Mouse (Mus musculus) forebrain, embryonic 11.5 days (tissue): ENCODE data around the gene Gm17545. TPM values are rescaled to one million over a fixed set of nuclear protein-coding genes. Genes with fewer than 3 reads are reported as not detected.

Experiments
- ATAC-seq: fragments of 200-750 bp; cut with Nextera tagmentation; replicated peaks from 2 replicates; pipeline ENCODE4 v1.8.0; 2017; ENCODE audit warnings: moderate TSS enrichment; ENCODE audit not compliant: low FRiP score
- DNase-seq: peaks from one replicate; pipeline ENCODE4 v3.0.0-alpha.2; 2017; ENCODE audit warnings: low spot score
- H3K27ac ChIP-seq: fragments of 300-500 bp; sonication (generic); 2 replicates; pipeline ENCODE4 v1.5.1; 2014; ENCODE audit warnings: low read depth, low read length
- H3K27me3 ChIP-seq: fragments of 300-500 bp; sonication (generic); 2 replicates; pipeline ENCODE4 v1.6.1; 2014; ENCODE audit warnings: mild to moderate bottlenecking, low read length, mixed read lengths; ENCODE audit not compliant: control insufficient read depth, insufficient read depth
- H3K36me3 ChIP-seq: fragments of 300-500 bp; sonication (generic); 2 replicates; pipeline ENCODE4 v1.6.1; 2014; ENCODE audit warnings: mild to moderate bottlenecking, low read length, moderate library complexity, mixed read lengths; ENCODE audit not compliant: control insufficient read depth, insufficient read depth
- H3K4me1 ChIP-seq: fragments of 300-500 bp; sonication (generic); replicated peaks from 2 replicates; pipeline ENCODE4 v1.6.1; 2014; ENCODE audit warnings: low read length, mixed read lengths; ENCODE audit not compliant: control insufficient read depth, insufficient read depth
- H3K4me2 ChIP-seq: fragments of 300-500 bp; sonication (generic); 2 replicates; pipeline ENCODE4 v1.6.1; 2014; ENCODE audit warnings: low read depth, mild to moderate bottlenecking, low read length, moderate library complexity, mixed read lengths; ENCODE audit not compliant: severe bottlenecking
- H3K4me3 ChIP-seq: fragments of 300-500 bp; sonication (generic); 2 replicates; pipeline ENCODE4 v1.5.1; 2014; ENCODE audit warnings: low read depth, low read length
- H3K9ac ChIP-seq: fragments of 300-500 bp; sonication (generic); 2 replicates; pipeline ENCODE4 v1.6.1; 2014; ENCODE audit warnings: low read length
- H3K9me3 ChIP-seq: fragments of 300-500 bp; sonication (generic); 2 replicates; pipeline ENCODE4 v1.6.1; 2016; ENCODE audit warnings: low read length, mixed read lengths; ENCODE audit not compliant: control insufficient read depth
- WGBS: fragments of 180-500 bp; shearing (Covaris S2); extraction: QIAGEN DNeasy Blood & Tissue Kit; methylation state at CpG from one replicate; pipeline ENCODE4 v1.1.7; 2014; 5-methylcytosine and 5-hydroxymethylcytosine counted together
- polyA plus RNA-seq: library from polyadenylated mRNA; unstranded; fragments of >200 nt; fragmentation: Nextera tagmentation; extraction: Ambion mirVana; gene quantifications from 2 replicates; pipeline ENCODE4 v1.2.1, GENCODE M21; 2014

The Gm17545 gene
- polyA plus RNA-seq, 1 experiment from 2014 or later: not detected

DNA sequence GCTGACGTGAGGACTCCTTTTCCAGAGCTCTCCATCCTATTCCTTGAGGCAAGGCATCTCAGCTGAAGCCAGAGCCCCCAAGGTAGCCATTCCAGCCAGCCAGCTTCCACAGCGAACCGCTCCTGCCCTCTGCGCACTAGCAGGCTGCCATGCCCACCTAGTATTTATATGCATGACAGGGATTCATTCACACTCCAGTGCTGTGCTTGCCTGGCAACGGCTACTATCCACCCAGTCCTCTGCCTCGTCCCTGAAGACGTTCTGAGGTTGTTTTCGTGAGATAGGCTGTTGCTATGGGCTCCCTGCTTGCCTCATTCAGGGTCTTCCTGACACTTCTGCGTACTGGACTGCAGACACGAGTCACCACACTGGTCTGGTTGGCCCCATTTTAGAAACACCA lies 1.4 kb upstream of the Gm17545 start:
- Histone ChIP-seq H3K4me1 (no peaks in the 10 kb centered on the region), H3K9me3 (no peaks in the 10 kb centered on the region), H3K4me3 (no peak overlapping the region), H3K9ac (no peak overlapping the region), H3K4me2 (no peak overlapping the region), H3K36me3 (peaks cover 8% of the 10 kb centered on the region; the same call in 1 of the 2 replicates), H3K27me3 (no peaks in the 10 kb centered on the region), H3K27ac (no peak overlapping the region)
- WGBS: 87% methylated on average over 10 of the region's 10 CpGs
- DNase-seq (no peak), ATAC-seq (no peak)

DNA sequence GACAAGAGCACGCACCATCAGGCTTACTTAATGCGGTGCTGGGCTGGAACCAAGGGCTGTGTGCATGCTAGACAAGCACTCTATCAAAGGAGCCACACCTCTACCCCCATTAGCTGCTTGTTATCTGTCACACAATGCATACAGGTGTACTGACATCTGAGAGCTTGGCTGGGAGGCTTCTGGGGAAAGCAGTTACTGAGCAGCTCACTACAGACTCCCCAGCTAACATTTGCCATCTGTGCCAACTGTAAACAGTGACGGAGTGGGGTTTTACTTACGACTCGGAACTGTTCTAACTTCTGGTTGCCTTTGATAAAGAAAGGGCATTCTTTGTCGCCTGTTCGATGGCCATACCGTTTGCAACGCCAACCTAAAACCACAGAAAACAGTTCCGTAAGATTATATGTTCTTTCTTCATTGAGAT lies 577 bp upstream of the Gm17545 start:
- DNase-seq (no peak), ATAC-seq (no peak)
- no peak overlapping the region for H3K4me3 ChIP-seq
- no peaks in the 10 kb centered on the region for H3K27me3 ChIP-seq
- no peak overlapping the region for H3K9ac ChIP-seq
- no peaks in the 10 kb centered on the region for H3K9me3 ChIP-seq
- no peaks in the 10 kb centered on the region for H3K4me1 ChIP-seq
- no peak overlapping the region for H3K4me2 ChIP-seq
- H3K36me3 ChIP-seq: peaks cover 8% of the 10 kb centered on the region; the same call in 1 of the 2 replicates
- no peak overlapping the region for H3K27ac ChIP-seq
- 96% methylated on average over 10 of the region's 10 CpGs for WGBS

DNA sequence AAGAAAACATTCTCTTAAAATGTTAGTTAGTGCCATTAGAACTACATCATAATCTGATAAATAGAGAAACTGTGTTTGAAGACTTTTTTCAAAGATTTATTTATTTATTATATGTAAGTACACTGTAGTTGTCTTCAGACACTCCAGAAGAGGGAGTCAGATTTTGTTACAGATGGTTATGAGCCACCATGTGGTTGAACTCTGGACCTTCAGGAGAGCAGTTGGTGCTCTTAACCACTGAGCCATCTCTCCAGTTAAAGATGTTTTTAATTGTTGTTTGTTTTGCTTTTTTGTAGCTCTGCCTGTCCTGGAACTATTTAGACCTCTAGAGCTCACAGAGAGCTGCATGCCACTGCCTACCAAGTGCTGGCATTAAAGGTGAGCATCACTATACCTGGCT lies 951 bp downstream of the Gm17545 start:
- H3K9ac ChIP-seq: no peak overlapping the region
- no peaks in the 10 kb centered on the region for H3K27me3 ChIP-seq
- no peak overlapping the region for H3K4me3 ChIP-seq
- H3K36me3 ChIP-seq: peaks cover 8% of the 10 kb centered on the region; the same call in 1 of the 2 replicates
- no peaks in the 10 kb centered on the region for H3K4me1 ChIP-seq
- H3K27ac ChIP-seq: no peak overlapping the region
- no peak for ATAC-seq
- no peaks in the 10 kb centered on the region for H3K9me3 ChIP-seq
- H3K4me2 ChIP-seq: no peak overlapping the region
- no peak for DNase-seq

DNA sequence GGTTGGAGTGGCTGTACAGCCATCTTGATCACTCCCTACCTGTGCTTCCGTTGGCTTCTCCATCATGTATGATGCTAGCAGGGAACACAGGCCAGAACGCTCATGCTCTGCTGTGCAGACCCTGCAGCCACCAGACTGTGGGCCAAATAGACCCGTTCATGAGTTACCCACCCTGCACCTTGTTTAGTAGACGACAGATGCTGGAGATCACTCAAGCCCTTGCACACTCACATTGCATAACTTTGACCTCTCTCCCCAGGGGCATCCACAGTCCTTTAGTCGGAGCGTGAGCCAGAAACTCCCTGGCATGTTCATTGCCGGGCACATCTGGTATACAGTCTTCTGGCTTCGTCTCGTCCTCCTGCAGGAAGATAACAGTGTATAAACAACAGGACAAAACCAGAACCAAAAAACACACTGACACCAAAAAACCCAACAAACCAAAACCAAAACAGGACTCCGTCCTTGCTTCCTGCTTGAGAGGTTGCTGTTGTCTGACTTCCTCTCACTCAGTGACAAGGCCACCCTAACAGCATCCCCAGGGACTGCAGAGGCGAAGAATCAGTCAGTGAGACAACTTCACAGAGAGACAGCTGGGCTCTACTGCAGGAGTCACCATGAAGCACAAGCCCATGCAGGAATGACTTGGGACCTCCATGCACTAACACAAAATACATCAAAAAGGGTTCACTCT lies 3.2 kb downstream of the Gm17545 start:
- DNase-seq (no peak), ATAC-seq (no peak)
- Histone ChIP-seq H3K27me3 (no peaks in the 10 kb centered on the region), H3K4me3 (no peak overlapping the region), H3K9me3 (no peaks in the 10 kb centered on the region), H3K36me3 (peaks cover 8% of the 10 kb centered on the region; the same call in 1 of the 2 replicates), H3K4me2 (no peak overlapping the region), H3K4me1 (no peaks in the 10 kb centered on the region), H3K9ac (no peak overlapping the region), H3K27ac (no peak overlapping the region)
- 93% methylated on average over 11 of the region's 11 CpGs for WGBS

DNA sequence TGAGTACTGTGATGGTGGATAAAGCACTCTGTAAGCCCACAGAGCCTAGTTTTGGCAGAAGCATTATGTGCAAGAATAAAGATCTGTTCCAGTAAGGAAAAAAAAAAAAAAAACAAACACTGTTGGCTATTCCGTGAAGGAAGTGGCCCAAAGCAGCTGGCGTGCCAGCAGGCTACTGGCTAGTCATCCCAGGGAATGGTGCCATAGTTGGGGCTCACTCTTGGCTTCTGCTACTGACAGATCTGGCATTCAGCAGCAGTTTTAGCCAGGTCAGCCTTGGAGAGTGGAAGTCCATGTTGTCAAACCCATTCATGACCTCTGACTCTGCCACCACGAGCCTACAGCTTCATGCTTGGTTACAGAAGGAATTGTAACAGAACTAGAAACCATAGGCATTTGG lies 7.9 kb downstream of the Gm17545 start:
- Histone ChIP-seq H3K4me3 (no peak overlapping the region), H3K27me3 (no peaks in the 10 kb centered on the region), H3K4me2 (no peak overlapping the region), H3K9ac (no peak overlapping the region), H3K27ac (no peak overlapping the region), H3K9me3 (no peaks in the 10 kb centered on the region), H3K36me3 (no peaks in the 10 kb centered on the region; the same call in 1 of the 2 replicates), H3K4me1 (no peaks in the 10 kb centered on the region)
- 94% methylated on average over 3 of the region's 3 CpGs for WGBS
- DNase-seq: no peak
- no peak for ATAC-seq

DNA sequence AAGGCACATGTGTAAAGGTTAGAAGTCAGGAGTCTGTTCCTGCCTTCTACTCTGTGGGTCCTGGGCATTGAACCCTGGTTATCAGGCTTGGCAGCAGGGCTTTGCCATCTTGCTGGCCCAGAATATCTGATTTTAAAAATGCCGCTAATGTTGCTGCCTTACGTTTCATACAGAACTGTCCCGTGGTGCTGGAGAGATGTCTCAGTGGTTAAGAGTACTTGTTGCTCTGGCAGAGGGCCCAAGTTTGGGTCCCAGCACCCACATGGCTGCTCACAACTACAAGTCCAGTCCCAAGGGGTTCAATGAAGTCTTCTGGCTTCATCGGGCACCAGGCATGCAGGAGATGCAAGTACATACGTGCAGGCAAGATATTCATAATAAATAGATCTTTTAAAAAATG lies 12.1 kb downstream of the Gm17545 start:
- H3K9ac ChIP-seq: no peak overlapping the region
- no peaks in the 10 kb centered on the region for H3K27me3 ChIP-seq
- no peak overlapping the region for H3K4me2 ChIP-seq
- 97% methylated on average over 5 of the region's 5 CpGs for WGBS
- H3K27ac ChIP-seq: no peak overlapping the region
- H3K4me3 ChIP-seq: no peak overlapping the region
- no peaks in the 10 kb centered on the region for H3K9me3 ChIP-seq
- DNase-seq (no peak), ATAC-seq (no peak)
- H3K4me1 ChIP-seq: peaks cover 2% of the 10 kb centered on the region; the same call in 1 of the 2 replicates
- no peaks in the 10 kb centered on the region for H3K36me3 ChIP-seq

DNA sequence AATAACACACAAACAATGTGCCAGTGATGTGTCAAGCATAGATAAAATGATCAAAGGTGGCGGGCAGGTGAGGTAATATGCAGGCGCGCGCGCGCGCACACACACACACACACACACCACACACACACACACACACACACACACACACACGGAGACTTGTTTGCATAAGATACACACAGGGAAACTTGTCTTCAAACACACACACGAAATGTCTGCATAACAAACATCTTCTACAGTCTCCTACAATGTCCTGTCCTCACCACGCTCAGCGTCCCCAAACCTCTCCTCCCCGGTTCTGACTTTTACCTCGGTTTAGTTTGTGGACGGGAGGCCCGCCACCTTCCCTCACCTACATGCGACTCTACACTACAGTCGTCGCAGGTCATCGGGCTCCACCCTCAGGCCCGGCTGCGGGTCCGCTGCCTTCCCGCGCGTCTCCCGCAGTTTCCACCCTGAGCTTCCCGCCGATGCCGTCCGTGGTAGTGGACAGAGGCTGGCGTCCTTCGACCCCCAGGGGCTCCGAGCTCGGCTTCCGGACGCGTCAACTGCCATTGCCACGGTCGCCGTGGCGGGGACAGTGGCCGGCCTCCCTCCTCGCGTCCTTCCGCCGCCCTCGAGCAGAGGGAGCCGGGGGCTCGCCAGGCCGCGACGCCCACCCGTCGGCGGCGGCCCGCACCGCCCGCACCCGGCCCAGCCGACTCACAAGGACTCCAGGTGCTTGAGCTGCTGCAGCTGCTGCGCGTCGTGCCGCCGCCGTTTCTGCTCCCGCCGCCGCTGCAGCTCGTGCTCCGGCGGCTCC lies 13.5 kb downstream of the Gm17545 start:
- H3K36me3 ChIP-seq: no peaks in the 10 kb centered on the region
- H3K9me3 ChIP-seq: no peaks in the 10 kb centered on the region
- peak overlapping the region; percentile 84 for H3K9ac ChIP-seq
- peak overlapping the region; percentile 78 for H3K4me3 ChIP-seq
- peak overlapping the region; percentile 71 for H3K27ac ChIP-seq
- peak overlapping the region; percentile 81 for H3K4me2 ChIP-seq
- H3K27me3 ChIP-seq: no peaks in the 10 kb centered on the region
- ATAC-seq: peak; percentile 71
- WGBS: 1% methylated on average over 71 of the region's 73 CpGs
- peaks cover 2% of the 10 kb centered on the region; the same call in 1 of the 2 replicates for H3K4me1 ChIP-seq
- DNase-seq: peak; percentile 78

DNA sequence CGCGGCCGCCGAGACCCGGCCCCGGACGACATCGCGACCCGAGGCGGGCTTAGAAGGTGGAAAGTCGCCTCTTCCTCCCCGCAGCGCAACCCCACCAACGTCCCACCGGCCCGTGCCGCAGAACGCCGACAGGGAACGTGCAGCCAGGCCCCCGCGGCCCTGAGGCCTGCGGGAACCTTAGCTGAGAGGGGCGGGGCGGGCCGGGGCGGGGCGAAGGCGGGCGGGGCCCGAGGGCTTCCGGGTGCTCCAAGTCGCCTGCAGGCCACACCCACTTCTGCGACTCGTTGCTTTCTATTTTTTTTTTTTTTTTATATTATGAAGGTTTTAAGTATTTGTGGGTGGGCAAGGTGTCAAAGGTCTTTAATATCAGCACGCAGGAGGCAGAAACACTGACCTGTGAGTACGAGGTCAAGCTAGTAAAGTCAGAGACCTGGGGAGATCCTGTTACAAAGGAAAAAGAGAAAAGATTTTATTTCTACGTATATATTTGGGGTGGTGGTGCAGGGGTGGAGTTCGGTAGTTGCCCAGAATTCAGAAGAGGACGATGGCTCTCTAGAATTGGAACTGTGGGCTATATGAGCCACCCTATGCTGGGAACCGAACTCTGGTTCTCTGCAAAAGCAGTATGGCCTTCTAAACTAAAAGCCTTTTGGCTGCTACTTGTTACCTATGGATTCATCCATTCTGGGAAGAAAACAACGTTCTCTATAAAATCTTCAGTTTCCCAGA lies 14.2 kb downstream of the Gm17545 start:
- DNase-seq: peak; percentile 93
- peak overlapping the region; percentile 84 for H3K9ac ChIP-seq
- H3K27me3 ChIP-seq: no peaks in the 10 kb centered on the region
- peak overlapping the region; percentile 78 for H3K4me3 ChIP-seq
- peaks cover 2% of the 10 kb centered on the region; the same call in 1 of the 2 replicates for H3K4me1 ChIP-seq
- H3K36me3 ChIP-seq: no peaks in the 10 kb centered on the region
- peak; percentile 92 for ATAC-seq
- peak overlapping the region; percentile 71 for H3K27ac ChIP-seq
- 4% methylated on average over 43 of the region's 43 CpGs for whole genome bisulfite sequencing
- peak overlapping the region; percentile 81 for H3K4me2 ChIP-seq
- no peaks in the 10 kb centered on the region for H3K9me3 ChIP-seq
